Mouse (Mus musculus) erythroblast, adult 5-6 weeks (primary cell): ENCODE measurements around the gene Fasn. TPM values are rescaled to one million over a fixed set of nuclear protein-coding genes. Genes with fewer than 3 reads are reported as not detected.
"Not testable (repeated sequence)": the region's sequence is repeated elsewhere in the genome, so short reads cannot be mapped to it uniquely, and the experiment has no call there.

Source experiments
- ATAC-seq: replicated peaks from 2 replicates; pipeline ENCODE4 v1.8.0; 2016; ENCODE audit warnings: moderate number of reproducible peaks, mild to moderate bottlenecking, moderate TSS enrichment, inconsistent platforms; ENCODE audit not compliant: poor library complexity, low FRiP score, severe bottlenecking
- total RNA-seq, 2 experiments: library from RNA; stranded (forward) in 1 of 2; stranded (reverse) in 1 of 2; fragments of 150-400 nt in 1 of 2; fragments of 200-764, 138-1000 nt in 1 of 2; gene quantifications; 2 replicates each; pipeline versions ENCODE4 v1.2.3 to v1.2.4; 2015 to 2017; ENCODE audit warnings: low replicate concordance in 2 of 2

Fasn gene
- total RNA-seq, 2 experiments from 2014 or later: 2.6 to 7.9 TPM

GRCm38 (mm10) chr11:120800061-120800904, 24.1 kb downstream of the Fasn start:
- peak; percentile 71 for ATAC-seq

GRCm38 (mm10) chr11:120799316-120799890, 24.9 kb downstream of the Fasn start:
- no peak for ATAC-seq

GRCm38 (mm10) chr11:120798244-120798643, 26.1 kb downstream of the Fasn start:
- no peak for ATAC-seq

- ATAC-seq: no peak
Observed at GRCm38 (mm10) chr11:120796614-120796946, 27.8 kb downstream of the Fasn start.

GRCm38 (mm10) chr11:120795756-120796613, 28.4 kb downstream of the Fasn start, which contains the start of gene Dus1l:
Gene Dus1l (minus strand): TSS chr11:120796403.
- ATAC-seq: peak; percentile 85

- ATAC-seq: no peak
Observed at GRCm38 (mm10) chr11:120792652-120793051, 31.7 kb downstream of the Fasn start.

GRCm38 (mm10) chr11:120789810-120790209, 34.5 kb downstream of the Fasn start:
- ATAC-seq: no peak

- ATAC-seq: no peak
Observed at GRCm38 (mm10) chr11:120789355-120789754, 35.0 kb downstream of the Fasn start.

GRCm38 (mm10) chr11:120788460-120788859, 35.9 kb downstream of the Fasn start:
- not testable (repeated sequence) for ATAC-seq

GRCm38 (mm10) chr11:120785145-120785544, 39.2 kb downstream of the Fasn start:
- no peak for ATAC-seq

GRCm38 (mm10) chr11:120784064-120784791, 40.1 kb downstream of the Fasn start, which contains the start of the genes Rfng and Gps1:
Gene Rfng (minus strand): TSS chr11:120784207.
Gene Gps1 (plus strand): TSS chr11:120784272.
- peak; percentile 76 for ATAC-seq

GRCm38 (mm10) chr11:120783426-120784063, 40.8 kb downstream of the Fasn start:
- 0 out of 2 replicates have a peak, but pooled peaks have one; percentile 4 for ATAC-seq

- ATAC-seq: not testable (repeated sequence)
Observed at GRCm38 (mm10) chr11:120781361-120781760, 43.0 kb downstream of the Fasn start.

GRCm38 (mm10) chr11:120779876-120780275, 44.5 kb downstream of the Fasn start:
- ATAC-seq: no peak

GRCm38 (mm10) chr11:120777123-120777522, 47.2 kb downstream of the Fasn start:
- no peak for ATAC-seq

GRCm38 (mm10) chr11:120775774-120776469, 48.4 kb downstream of the Fasn start:
- ATAC-seq: peak; percentile 91

- ATAC-seq: no peak
Observed at GRCm38 (mm10) chr11:120773463-120774190, 50.7 kb downstream of the Fasn start.

- no peak for ATAC-seq
Observed at GRCm38 (mm10) chr11:120772749-120773148, 51.6 kb downstream of the Fasn start.
